Mouse (Mus musculus): ENCODE measurements around the gene Sap30. TPM values are rescaled to one million over a fixed set of nuclear protein-coding genes. Genes with fewer than 3 reads are reported as not detected.
A peak's percentile ranks its signal among the peaks of the same experiment; 100 is the strongest.
"Not testable (repeated sequence)": the region's sequence is repeated elsewhere in the genome, so short reads cannot be mapped to it uniquely, and the experiment has no call there.

Sap30 gene
- polyA plus RNA-seq, 1 experiment = 17.9 TPM

DNA sequence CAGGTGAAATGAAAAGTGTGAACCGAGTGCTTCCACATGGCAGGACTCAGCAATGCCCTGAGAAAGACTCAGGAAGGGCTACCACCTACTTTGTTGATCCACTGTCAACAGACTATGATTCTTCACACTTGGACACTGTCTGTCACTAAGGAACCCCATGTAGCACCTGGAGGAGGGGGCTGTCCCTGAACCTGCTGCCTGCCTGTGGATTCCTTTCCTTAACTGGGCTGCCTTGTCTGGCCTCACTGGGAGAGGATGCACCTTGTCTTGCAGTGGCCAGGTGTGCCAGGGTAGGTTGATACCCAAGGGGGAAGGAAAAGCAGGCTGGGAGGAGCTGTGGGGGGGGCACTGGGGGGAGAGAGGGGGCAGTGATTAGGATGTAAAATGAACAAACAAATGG, 40.4 kb upstream of the Sap30 start:
- TF ChIP-seq POLR2A (IDR thresholded peaks at IDR 0.05; ENCODE audit: low read depth, low read length) (no peak), CTCF (IDR thresholded peaks at IDR 0.05; ENCODE audit: extremely low read depth, insufficient read length, insufficient replicate concordance, low read depth, low read length) (no peak)
- H3K4me1 ChIP-seq (ENCODE audit: control insufficient read depth, insufficient read depth, insufficient read length, low read length) = no peaks in the 10 kb centered on the region
- WGBS = 100% methylated on average over 1 of the region's 1 CpGs

DNA sequence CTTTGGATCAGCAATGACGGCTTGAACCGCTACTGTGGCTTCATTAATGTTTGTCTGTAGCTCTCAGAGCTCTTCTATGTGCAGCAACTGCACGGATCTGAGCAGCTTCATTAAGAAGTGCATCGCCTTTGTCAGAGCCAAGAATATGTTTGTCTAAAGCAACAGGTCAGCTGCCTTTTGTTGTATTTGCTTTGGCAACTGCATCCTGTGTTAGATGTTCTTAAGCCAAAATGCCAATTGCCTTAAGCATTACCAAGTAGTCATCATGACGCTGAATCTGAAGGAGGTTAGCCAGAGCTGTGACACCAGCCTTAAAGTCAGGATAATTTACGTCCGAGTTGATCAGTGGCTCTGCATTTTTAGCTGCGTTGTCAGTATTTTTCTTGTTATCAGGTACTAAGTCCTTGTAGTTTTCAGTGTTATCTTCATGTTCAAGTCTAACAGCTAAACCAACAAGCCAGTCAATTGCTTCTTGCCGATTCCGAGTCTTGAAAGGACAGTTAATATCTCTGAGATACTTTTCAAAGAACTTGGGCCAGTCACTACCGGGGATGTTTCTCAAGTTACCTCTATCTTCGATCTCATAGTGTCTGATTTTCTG, 32.6 kb upstream of the Sap30 start:
- 74% methylated on average over 12 of the region's 12 CpGs for WGBS
- no peak for TF ChIP-seq CTCF (IDR thresholded peaks at IDR 0.05; ENCODE audit: extremely low read depth, insufficient read length, insufficient replicate concordance, low read depth, low read length)
- no peak for TF ChIP-seq POLR2A (IDR thresholded peaks at IDR 0.05; ENCODE audit: low read depth, low read length)
- H3K27ac ChIP-seq (ENCODE audit: insufficient read depth, low read depth, low read length) = no peak overlapping the region
- no peaks in the 10 kb centered on the region for H3K27me3 ChIP-seq (ENCODE audit: control insufficient read depth, insufficient read depth, low read length)
- no peaks in the 10 kb centered on the region; the same call in 1 of the 2 replicates for H3K4me1 ChIP-seq (ENCODE audit: control insufficient read depth, insufficient read depth, insufficient read length, low read length)
- no peak overlapping the region for H3K4me3 ChIP-seq (ENCODE audit: low read depth, low read length)
- H3K36me3 ChIP-seq (ENCODE audit: control insufficient read depth, insufficient read depth, low read length) = peaks cover 15% of the 10 kb centered on the region

More for the DNA sequence above, 40.4 kb upstream of the Sap30 start:
- Histone ChIP-seq H3K27me3 (ENCODE audit: control insufficient read depth, insufficient read depth, low read length) (no peaks in the 10 kb centered on the region), H3K4me3 (ENCODE audit: low read depth, low read length) (no peak overlapping the region), H3K36me3 (ENCODE audit: control insufficient read depth, insufficient read depth, low read length) (peaks cover 10% of the 10 kb centered on the region; the same call in 1 of the 2 replicates), H3K27ac (ENCODE audit: insufficient read depth, low read depth, low read length) (no peak overlapping the region)

DNA sequence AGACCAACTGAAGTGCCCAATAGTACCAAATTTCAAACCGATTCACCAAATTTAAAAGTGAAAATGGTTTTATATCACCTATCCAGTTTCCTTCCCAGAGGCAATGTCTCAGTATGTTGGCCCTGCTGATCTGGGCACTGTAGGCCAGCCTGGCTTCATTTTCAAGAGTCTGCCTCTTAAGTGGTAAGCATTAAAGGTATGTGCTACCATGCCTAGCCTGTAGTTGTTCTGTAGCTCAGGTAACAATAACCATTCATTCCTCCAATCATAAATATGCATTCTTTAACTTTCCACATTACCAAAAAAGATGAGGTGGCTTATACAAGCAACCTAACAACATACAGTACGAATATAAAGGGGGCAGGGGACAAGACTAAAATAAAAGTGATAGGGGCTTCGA, 30.1 kb upstream of the Sap30 start:
- WGBS = 85% methylated on average over 3 of the region's 3 CpGs
- Histone ChIP-seq H3K4me3 (ENCODE audit: low read depth, low read length) (no peak overlapping the region), H3K27me3 (ENCODE audit: control insufficient read depth, insufficient read depth, low read length) (no peaks in the 10 kb centered on the region), H3K36me3 (ENCODE audit: control insufficient read depth, insufficient read depth, low read length) (peaks cover 20% of the 10 kb centered on the region), H3K4me1 (ENCODE audit: control insufficient read depth, insufficient read depth, insufficient read length, low read length) (no peaks in the 10 kb centered on the region; the same call in 1 of the 2 replicates), H3K27ac (ENCODE audit: insufficient read depth, low read depth, low read length) (no peak overlapping the region)
- no peak for TF ChIP-seq POLR2A (IDR thresholded peaks at IDR 0.05; ENCODE audit: low read depth, low read length)
- TF ChIP-seq CTCF (IDR thresholded peaks at IDR 0.05; ENCODE audit: extremely low read depth, insufficient read length, insufficient replicate concordance, low read depth, low read length) = no peak

DNA sequence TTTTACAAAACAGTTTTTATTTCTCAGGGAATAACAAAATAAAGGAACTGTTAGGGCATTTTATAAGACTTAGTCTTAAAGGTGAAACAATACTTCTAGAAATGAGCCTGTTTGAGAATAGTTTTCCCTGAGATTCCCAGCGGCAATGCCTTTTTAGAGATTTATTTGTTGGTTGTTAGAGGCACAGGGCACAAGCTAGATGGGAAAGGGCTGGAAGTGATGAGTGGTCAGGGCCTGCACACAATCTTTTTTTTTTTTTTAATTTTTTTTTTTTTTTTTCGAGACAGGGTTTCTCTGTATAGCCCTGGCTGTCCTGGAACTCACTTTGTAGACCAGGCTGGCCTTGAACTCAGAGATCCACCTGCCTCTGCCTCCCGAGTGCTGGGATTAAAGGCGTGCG, 29.0 kb upstream of the Sap30 start:
- not testable (repeated sequence) for H3K27me3 ChIP-seq (ENCODE audit: control insufficient read depth, insufficient read depth, low read length); H3K4me1 ChIP-seq (ENCODE audit: control insufficient read depth, insufficient read depth, insufficient read length, low read length); H3K27ac ChIP-seq (ENCODE audit: insufficient read depth, low read depth, low read length); H3K4me3 ChIP-seq (ENCODE audit: low read depth, low read length)
- WGBS = 94% methylated on average over 4 of the region's 5 CpGs
- peaks cover 18% of the 10 kb centered on the region for H3K36me3 ChIP-seq (ENCODE audit: control insufficient read depth, insufficient read depth, low read length)

DNA sequence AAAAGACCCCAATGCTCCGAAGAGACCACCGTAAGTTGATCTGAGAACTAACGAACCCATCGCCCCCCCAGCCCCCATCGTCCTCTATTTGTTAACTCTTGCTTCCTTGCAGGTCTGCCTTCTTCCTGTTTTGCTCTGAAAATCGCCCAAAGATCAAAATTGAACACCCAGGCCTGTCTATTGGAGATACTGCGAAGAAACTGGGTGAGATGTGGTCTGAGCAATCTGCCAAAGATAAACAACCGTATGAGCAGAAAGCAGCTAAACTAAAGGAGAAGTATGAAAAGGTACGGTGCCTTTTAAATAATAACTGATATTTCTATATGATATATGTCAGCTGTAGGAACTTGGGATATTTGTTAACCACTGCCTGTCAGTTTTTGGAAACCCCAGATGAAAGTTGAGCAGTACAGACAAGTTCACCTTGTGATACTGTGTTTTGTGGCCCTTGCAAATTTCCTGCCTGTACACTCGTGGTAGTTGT, 25.6 kb upstream of the Sap30 start:
- 1% methylated on average over 10 of the region's 10 CpGs for WGBS
- not testable (repeated sequence) for H3K27me3 ChIP-seq (ENCODE audit: control insufficient read depth, insufficient read depth, low read length); H3K4me1 ChIP-seq (ENCODE audit: control insufficient read depth, insufficient read depth, insufficient read length, low read length); H3K27ac ChIP-seq (ENCODE audit: insufficient read depth, low read depth, low read length)
- Histone ChIP-seq H3K4me3 (ENCODE audit: low read depth, low read length) (peak overlapping the region; percentile 94), H3K36me3 (ENCODE audit: control insufficient read depth, insufficient read depth, low read length) (peaks cover 18% of the 10 kb centered on the region)

DNA sequence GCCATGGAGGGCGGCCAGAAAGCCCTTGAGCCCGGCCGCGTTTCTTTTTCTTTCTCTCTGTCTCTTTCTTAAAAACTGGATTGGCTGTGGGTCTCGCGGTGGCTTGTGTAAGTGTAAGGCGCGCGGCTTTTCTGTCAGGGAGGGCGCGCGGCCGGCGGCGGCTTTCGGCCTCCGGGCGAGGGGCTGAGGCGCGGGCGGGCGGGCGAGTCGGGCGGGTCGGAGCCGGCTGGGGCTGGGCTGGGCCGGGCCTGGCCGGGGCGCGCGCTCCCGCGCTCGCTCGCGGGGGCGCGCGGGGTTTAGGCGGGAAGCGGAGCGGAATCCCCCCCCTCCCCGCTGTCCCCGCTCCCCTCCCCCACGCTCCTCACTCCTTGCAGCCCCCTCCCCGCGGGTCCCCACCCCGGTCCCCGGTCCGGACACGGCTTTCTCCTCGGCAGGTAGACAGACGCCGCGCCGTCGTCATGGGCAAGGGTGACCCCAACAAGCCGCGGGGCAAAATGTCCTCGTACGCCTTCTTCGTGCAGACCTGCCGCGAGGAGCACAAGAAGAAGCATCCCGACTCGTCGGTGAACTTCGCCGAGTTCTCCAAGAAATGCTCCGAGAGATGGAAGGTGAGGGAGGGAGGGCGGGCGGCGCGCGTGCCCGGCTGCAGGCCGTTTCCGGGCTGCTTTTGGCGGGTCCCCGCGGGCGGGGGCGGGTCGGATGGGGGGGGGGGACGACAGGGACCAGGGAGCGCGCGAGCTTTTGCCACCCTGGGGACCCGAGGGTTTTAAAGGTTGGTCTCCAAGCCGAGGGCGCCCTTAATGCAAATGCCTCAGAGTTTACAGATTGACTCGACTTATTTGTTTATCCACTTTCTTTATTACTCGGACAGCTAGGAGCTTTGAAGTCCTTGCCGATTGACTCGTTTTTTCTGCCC, 24.7 kb upstream of the Sap30 start:
- Histone ChIP-seq H3K36me3 (ENCODE audit: control insufficient read depth, insufficient read depth, low read length) (peaks cover 18% of the 10 kb centered on the region), H3K27ac (ENCODE audit: insufficient read depth, low read depth, low read length) (peak overlapping the region; percentile 99), H3K4me3 (ENCODE audit: low read depth, low read length) (peak overlapping the region; percentile 94), H3K4me1 (ENCODE audit: control insufficient read depth, insufficient read depth, insufficient read length, low read length) (no peaks in the 10 kb centered on the region; the same call in 1 of the 2 replicates), H3K27me3 (ENCODE audit: control insufficient read depth, insufficient read depth, low read length) (no peaks in the 10 kb centered on the region)
- WGBS = under 1% methylated on average over 95 of the region's 96 CpGs
- no peak for TF ChIP-seq POLR2A (IDR thresholded peaks at IDR 0.05; ENCODE audit: low read depth, low read length)
- TF ChIP-seq CTCF (IDR thresholded peaks at IDR 0.05; ENCODE audit: extremely low read depth, insufficient read length, insufficient replicate concordance, low read depth, low read length) = no peak

DNA sequence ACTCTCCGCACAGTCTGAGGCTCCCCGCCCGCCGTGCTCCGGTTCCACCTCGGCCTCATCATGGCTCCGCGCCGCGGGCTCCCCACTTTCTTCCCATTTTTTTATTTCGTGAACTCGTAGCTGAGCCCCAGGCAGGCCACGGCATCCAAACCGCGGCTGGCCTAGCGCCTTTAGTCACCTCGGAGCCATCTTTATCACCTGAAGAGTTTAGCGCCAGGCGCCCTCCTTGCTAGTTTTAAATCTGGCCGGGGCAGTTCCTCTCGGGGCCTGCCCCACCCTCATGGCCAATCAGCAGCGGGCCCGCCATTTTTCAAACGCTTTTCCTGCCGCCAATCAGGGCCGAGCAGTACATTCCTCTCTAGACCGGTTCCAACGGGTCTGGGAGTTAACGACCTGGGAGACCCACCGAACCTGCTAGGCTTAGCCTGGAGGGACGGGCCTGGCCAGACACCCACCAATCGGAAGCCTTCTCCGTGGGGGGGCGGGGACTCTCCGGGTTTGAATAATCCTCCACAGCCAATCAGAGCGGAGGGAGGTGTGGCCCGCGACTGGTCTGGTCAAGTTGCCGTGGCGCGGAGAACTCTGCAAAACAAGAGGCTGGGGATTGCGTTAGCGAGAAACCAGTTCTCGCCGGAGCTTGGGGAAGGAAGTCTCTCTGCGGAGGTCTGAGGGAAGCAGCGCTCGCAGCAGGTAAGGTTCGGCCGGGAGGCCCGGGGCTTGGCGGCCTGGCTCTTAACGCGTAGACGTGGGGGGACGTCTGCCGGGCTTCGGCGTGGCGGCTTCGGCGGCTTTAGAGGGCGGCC, 23.9 kb upstream of the Sap30 start, which contains the start of gene Hmgb2:
Hmgb2 (plus strand) TSS at position 592 of the 803 bp plus-strand sequence.
- peak within 1 kb of the TSS; percentile 96 for H3K4me3 ChIP-seq (ENCODE audit: low read depth, low read length)
- no peaks in the 10 kb centered on the region for H3K27me3 ChIP-seq (ENCODE audit: control insufficient read depth, insufficient read depth, low read length)
- no peaks in the 10 kb centered on the region for H3K4me1 ChIP-seq (ENCODE audit: control insufficient read depth, insufficient read depth, insufficient read length, low read length)
- TF ChIP-seq CTCF (IDR thresholded peaks at IDR 0.05; ENCODE audit: extremely low read depth, insufficient read length, insufficient replicate concordance, low read depth, low read length) = no peak
- TF ChIP-seq POLR2A (IDR thresholded peaks at IDR 0.05; ENCODE audit: low read depth, low read length) = peak; percentile 97
- peak within 1 kb of the TSS; percentile 99 for H3K27ac ChIP-seq (ENCODE audit: insufficient read depth, low read depth, low read length)
- under 1% methylated on average over 63 of the region's 63 CpGs for WGBS
- peaks cover 14% of the 10 kb centered on the region for H3K36me3 ChIP-seq (ENCODE audit: control insufficient read depth, insufficient read depth, low read length)
